Mouse (Mus musculus): ENCODE results near the gene Gm4894. TPM values are rescaled to one million over a fixed set of nuclear protein-coding genes. Genes with fewer than 3 reads are reported as not detected.

Gene Gm4894
- polyA plus RNA-seq, 1 experiment from 2014 or later = not detected

Other genes starting within 250 kb of the Gm4894 start
- 37.0 and 44.0 TPM in 2 replicates for gene Zw10, start 194.9 kb upstream of the Gm4894 start, polyA plus RNA-seq (2014; fragmentation: Nextera tagmentation; extraction: Ambion mirVana)
- 1.2 and 1.3 TPM in 2 replicates for gene Tmprss5, start 169.3 kb upstream of the Gm4894 start, polyA plus RNA-seq (2014; fragmentation: Nextera tagmentation; extraction: Ambion mirVana)
- 0.20 TPM in 1 of 2 replicates, not detected in the other for gene Drd2, start 90.1 kb downstream of the Gm4894 start, polyA plus RNA-seq (2014; fragmentation: Nextera tagmentation; extraction: Ambion mirVana)
- gene Ankk1, start 176.5 kb downstream of the Gm4894 start, polyA plus RNA-seq (2014; fragmentation: Nextera tagmentation; extraction: Ambion mirVana) = not detected in 2 replicates
- 0.97 and 1.1 TPM in 2 replicates for gene Ttc12, start 235.7 kb downstream of the Gm4894 start, polyA plus RNA-seq (2014; fragmentation: Nextera tagmentation; extraction: Ambion mirVana)

Data from intestine, embryonic 14.5 days (tissue).